Mouse (Mus musculus): ENCODE results near the gene Olfr307. TPM values are rescaled to one million over a fixed set of nuclear protein-coding genes. Genes with fewer than 3 reads are reported as not detected.

Gene Olfr307
- polyA plus RNA-seq (2012; rRNA removed; ENCODE audit: low replicate concordance) = not detected in 2 replicates

DNA sequence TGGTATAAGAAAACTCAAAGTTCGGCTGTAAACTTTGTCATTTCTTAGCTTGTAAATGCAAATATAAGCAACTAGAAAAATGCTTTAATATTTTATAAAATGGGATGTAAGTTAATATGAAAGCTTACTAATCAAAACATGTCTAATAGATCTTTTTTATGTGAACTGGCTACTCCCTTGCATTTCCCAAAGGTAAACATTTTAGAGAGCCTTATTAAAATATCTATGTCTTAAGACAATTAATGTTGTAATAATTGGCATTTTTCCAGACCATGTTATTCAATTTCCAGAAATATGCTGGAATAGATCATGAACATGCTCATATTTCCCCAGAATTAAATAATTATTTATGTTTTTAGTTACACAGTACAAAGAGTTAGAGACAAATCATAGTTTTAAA lies at the start of gene Olfr307:
TSS of gene Olfr307 (minus strand) at position 101 of the 400 bp plus-strand sequence.

GRCm38 (mm10) chr7:86386558-86386957 lies 49.2 kb upstream of the Olfr307 start, which contains the start of gene Olfr304:
Gene Olfr304, minus strand, starts transcription at chr7:86386658.

GRCm38 (mm10) chr7:86366828-86367227 lies 29.4 kb upstream of the Olfr307 start, which contains the start of gene Olfr305:
Gene Olfr305, minus strand, starts transcription at chr7:86366928.

DNA sequence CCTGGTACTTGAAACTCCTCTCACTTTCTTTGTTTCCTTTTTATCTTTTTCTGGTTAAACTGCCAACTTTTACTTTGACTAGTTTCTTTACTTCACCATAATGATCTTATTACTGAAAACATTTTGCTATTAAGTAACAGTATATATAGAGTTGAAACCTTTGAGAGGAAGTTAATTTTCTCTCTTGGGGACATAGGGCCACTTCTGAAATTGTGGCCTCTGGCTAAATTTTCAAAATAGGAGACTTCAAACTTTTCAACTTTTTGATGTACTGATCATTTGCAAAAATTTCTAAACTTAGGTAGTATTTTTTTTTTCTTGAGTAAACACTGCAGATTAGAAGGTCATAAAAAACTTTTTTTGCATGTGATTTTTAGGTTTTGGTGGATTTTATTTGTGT lies 11.9 kb downstream of the Olfr307 start, which contains the start of gene Olfr308:
TSS of gene Olfr308 (minus strand) at position 101 of the 400 bp plus-strand sequence.

GRCm38 (mm10) chr7:86313608-86314007 lies 23.8 kb downstream of the Olfr307 start, which contains the start of gene Olfr309:
Gene Olfr309, minus strand, starts transcription at chr7:86313708.

Other genes with a start within 250 kb of the Olfr307 start
- gene Vmn2r75, start 165.8 kb downstream of the Olfr307 start, polyA plus RNA-seq (2012; rRNA removed; ENCODE audit: low replicate concordance) = not detected in 2 replicates
- not detected in 2 replicates for gene Vmn2r76, start 91.3 kb downstream of the Olfr307 start, polyA plus RNA-seq (2012; rRNA removed; ENCODE audit: low replicate concordance)
- not detected in 2 replicates for gene Olfr310, start 60.4 kb downstream of the Olfr307 start, polyA plus RNA-seq (2012; rRNA removed; ENCODE audit: low replicate concordance)
- gene Olfr309, start 23.9 kb downstream of the Olfr307 start, polyA plus RNA-seq (2012; rRNA removed; ENCODE audit: low replicate concordance) = not detected in 2 replicates
- not detected in 2 replicates for gene Olfr308, start 12.0 kb downstream of the Olfr307 start, polyA plus RNA-seq (2012; rRNA removed; ENCODE audit: low replicate concordance)
- not detected in 2 replicates for gene Olfr305, start 29.3 kb upstream of the Olfr307 start, polyA plus RNA-seq (2012; rRNA removed; ENCODE audit: low replicate concordance)
- gene Olfr304, start 49.1 kb upstream of the Olfr307 start, polyA plus RNA-seq (2012; rRNA removed; ENCODE audit: low replicate concordance) = not detected in 2 replicates
- not detected in 2 replicates for gene Olfr303, start 60.2 kb upstream of the Olfr307 start, polyA plus RNA-seq (2012; rRNA removed; ENCODE audit: low replicate concordance)
- not detected in 2 replicates for gene Olfr301, start 66.3 kb upstream of the Olfr307 start, polyA plus RNA-seq (2012; rRNA removed; ENCODE audit: low replicate concordance)
- gene Olfr299, start 122.3 kb upstream of the Olfr307 start, polyA plus RNA-seq (2012; rRNA removed; ENCODE audit: low replicate concordance) = not detected in 2 replicates
- not detected in 2 replicates for gene Olfr298, start 154.9 kb upstream of the Olfr307 start, polyA plus RNA-seq (2012; rRNA removed; ENCODE audit: low replicate concordance)
- not detected in 2 replicates for gene Olfr297, start 182.4 kb upstream of the Olfr307 start, polyA plus RNA-seq (2012; rRNA removed; ENCODE audit: low replicate concordance)
- not detected in 2 replicates for gene Olfr295, start 246.3 kb upstream of the Olfr307 start, polyA plus RNA-seq (2012; rRNA removed; ENCODE audit: low replicate concordance)